Mouse (Mus musculus) E14TG2a.4 (cell line): ENCODE results near the gene Srp68.

Experiments
- CTCF ChIP-seq: conservative IDR thresholded peaks from 2 replicates; pipeline ENCODE4 v1.5.1; 2014; ENCODE audit warnings: low read length
- NANOG ChIP-seq: IDR thresholded peaks from 2 replicates; pipeline ENCODE4 v1.6.1; 2014; ENCODE audit warnings: borderline replicate concordance, low read length, mixed read lengths

GRCm38 (mm10) chr11:116206678-116207077, 67.3 kb downstream of the Srp68 start:
- TF ChIP-seq CTCF (no peak), NANOG (no peak)
